Mouse (Mus musculus): ENCODE data around the gene Wnt3a. TPM values are rescaled to one million over a fixed set of nuclear protein-coding genes. Genes with fewer than 3 reads are reported as not detected.
A peak's percentile ranks its signal among the peaks of the same experiment; 100 is the strongest.

The Wnt3a gene
- 3.8 and 3.9 TPM in 2 replicates for polyA plus RNA-seq (2015; fragmentation: Nextera tagmentation; extraction: Ambion mirVana)

- H3K27me3 ChIP-seq, result peaks cover 89% of the 10 kb centered on the region
- no peak for ATAC-seq (ENCODE audit: insufficient number of reproducible peaks, low FRiP score, low TSS enrichment, low read depth)
- H3K4me3 ChIP-seq, result peak within 1 kb of the TSS; percentile 41
- H3K4me1 ChIP-seq, result peaks cover 27% of the 10 kb centered on the region
- 2% methylated on average over 33 of the region's 60 CpGs for WGBS
- peak within 1 kb of the TSS; percentile 62 for H3K4me2 ChIP-seq
- H3K9ac ChIP-seq, result no peak within 1 kb of the TSS
- H3K27ac ChIP-seq, result no peak within 1 kb of the TSS
- H3K9me3 ChIP-seq, result no peaks in the 10 kb centered on the region
- H3K36me3 ChIP-seq, result no peaks in the 10 kb centered on the region
Measured at GRCm38 (mm10) chr11:59290702-59291303, at the start of gene Wnt3a. Gene Wnt3a (minus strand): TSS chr11:59290752.

GRCm38 (mm10) chr11:59338736-59339120, 48.2 kb upstream of the Wnt3a start:
- H3K4me3 ChIP-seq, result no peak overlapping the region
- no peaks in the 10 kb centered on the region for H3K36me3 ChIP-seq
- no peaks in the 10 kb centered on the region for H3K27me3 ChIP-seq
- no peak overlapping the region for H3K4me2 ChIP-seq
- peaks cover 33% of the 10 kb centered on the region for H3K4me1 ChIP-seq
- ATAC-seq (ENCODE audit: insufficient number of reproducible peaks, low FRiP score, low TSS enrichment, low read depth), result no peak
- no peaks in the 10 kb centered on the region for H3K9me3 ChIP-seq
- no peak overlapping the region for H3K9ac ChIP-seq
- WGBS, result 86% methylated on average over 2 of the region's 2 CpGs
- no peak overlapping the region for H3K27ac ChIP-seq

- no peak overlapping the region for H3K27ac ChIP-seq
- no peaks in the 10 kb centered on the region for H3K36me3 ChIP-seq
- H3K27me3 ChIP-seq, result no peaks in the 10 kb centered on the region
- no peaks in the 10 kb centered on the region for H3K9me3 ChIP-seq
- 56% methylated on average over 13 of the region's 13 CpGs for WGBS
- no peak overlapping the region for H3K9ac ChIP-seq
- no peak overlapping the region for H3K4me3 ChIP-seq
- ATAC-seq (ENCODE audit: insufficient number of reproducible peaks, low FRiP score, low TSS enrichment, low read depth), result no peak
- H3K4me2 ChIP-seq, result no peak overlapping the region
- peaks cover 35% of the 10 kb centered on the region for H3K4me1 ChIP-seq
Measured at GRCm38 (mm10) chr11:59337955-59338735, 47.6 kb upstream of the Wnt3a start.

GRCm38 (mm10) chr11:59336381-59336780, 45.8 kb upstream of the Wnt3a start:
- ATAC-seq (ENCODE audit: insufficient number of reproducible peaks, low FRiP score, low TSS enrichment, low read depth), result peak; percentile 53; the same call in 1 of the 2 replicates
- 4% methylated on average over 1 of the region's 1 CpGs for WGBS

GRCm38 (mm10) chr11:59335942-59336341, 45.4 kb upstream of the Wnt3a start:
- Histone ChIP-seq H3K9me3 (no peaks in the 10 kb centered on the region), H3K27ac (peak overlapping the region; percentile 57), H3K36me3 (peaks cover 14% of the 10 kb centered on the region), H3K4me1 (peaks cover 35% of the 10 kb centered on the region), H3K27me3 (peaks cover 7% of the 10 kb centered on the region; the same call in 1 of the 2 replicates), H3K9ac (no peak overlapping the region), H3K4me2 (no peak overlapping the region), H3K4me3 (no peak overlapping the region)
- ATAC-seq (ENCODE audit: insufficient number of reproducible peaks, low FRiP score, low TSS enrichment, low read depth), result no peak
- 32% methylated on average over 2 of the region's 2 CpGs for WGBS

More at GRCm38 (mm10) chr11:59336381-59336780, 45.8 kb upstream of the Wnt3a start:
- no peaks in the 10 kb centered on the region for H3K9me3 ChIP-seq
- H3K4me3 ChIP-seq, result no peak overlapping the region
- no peak overlapping the region for H3K9ac ChIP-seq
- H3K4me2 ChIP-seq, result no peak overlapping the region
- peaks cover 9% of the 10 kb centered on the region for H3K36me3 ChIP-seq
- H3K27me3 ChIP-seq, result peaks cover 3% of the 10 kb centered on the region; the same call in 1 of the 2 replicates
- H3K4me1 ChIP-seq, result peaks cover 35% of the 10 kb centered on the region
- peak overlapping the region; percentile 57; the same call in 1 of the 2 replicates for H3K27ac ChIP-seq

GRCm38 (mm10) chr11:59335150-59335549, 44.6 kb upstream of the Wnt3a start:
- H3K4me1 ChIP-seq, result peaks cover 40% of the 10 kb centered on the region
- H3K27me3 ChIP-seq, result peaks cover 10% of the 10 kb centered on the region; the same call in 1 of the 2 replicates
- H3K9ac ChIP-seq, result no peak overlapping the region
- H3K9me3 ChIP-seq, result no peaks in the 10 kb centered on the region
- no peak overlapping the region for H3K27ac ChIP-seq
- H3K4me2 ChIP-seq, result no peak overlapping the region
- H3K36me3 ChIP-seq, result peaks cover 18% of the 10 kb centered on the region
- WGBS, result 49% methylated on average over 4 of the region's 4 CpGs
- ATAC-seq (ENCODE audit: insufficient number of reproducible peaks, low FRiP score, low TSS enrichment, low read depth), result no peak
- H3K4me3 ChIP-seq, result no peak overlapping the region

- peaks cover 10% of the 10 kb centered on the region; the same call in 1 of the 2 replicates for H3K27me3 ChIP-seq
- no peak for ATAC-seq (ENCODE audit: insufficient number of reproducible peaks, low FRiP score, low TSS enrichment, low read depth)
- no peak overlapping the region for H3K9ac ChIP-seq
- peaks cover 24% of the 10 kb centered on the region for H3K36me3 ChIP-seq
- no peak overlapping the region for H3K4me2 ChIP-seq
- no peaks in the 10 kb centered on the region for H3K9me3 ChIP-seq
- 44% methylated on average over 9 of the region's 9 CpGs for whole genome bisulfite sequencing
- no peak overlapping the region for H3K4me3 ChIP-seq
- H3K4me1 ChIP-seq, result peaks cover 54% of the 10 kb centered on the region
- no peak overlapping the region for H3K27ac ChIP-seq
Measured at GRCm38 (mm10) chr11:59332938-59333337, 42.4 kb upstream of the Wnt3a start.

GRCm38 (mm10) chr11:59331167-59331869, 40.8 kb upstream of the Wnt3a start:
- Histone ChIP-seq H3K27me3 (peaks cover 10% of the 10 kb centered on the region; the same call in 1 of the 2 replicates), H3K4me2 (no peak overlapping the region), H3K9me3 (no peaks in the 10 kb centered on the region), H3K27ac (no peak overlapping the region), H3K4me1 (peaks cover 48% of the 10 kb centered on the region), H3K9ac (no peak overlapping the region), H3K36me3 (peaks cover 27% of the 10 kb centered on the region), H3K4me3 (no peak overlapping the region)
- WGBS, result 85% methylated on average over 16 of the region's 16 CpGs
- ATAC-seq (ENCODE audit: insufficient number of reproducible peaks, low FRiP score, low TSS enrichment, low read depth), result no peak

- peaks cover 41% of the 10 kb centered on the region for H3K4me1 ChIP-seq
- H3K4me2 ChIP-seq, result no peak overlapping the region
- whole genome bisulfite sequencing, result 48% methylated on average over 5 of the region's 5 CpGs
- H3K27ac ChIP-seq, result no peak overlapping the region
- H3K4me3 ChIP-seq, result no peak overlapping the region
- no peaks in the 10 kb centered on the region for H3K9me3 ChIP-seq
- H3K36me3 ChIP-seq, result peaks cover 27% of the 10 kb centered on the region
- H3K9ac ChIP-seq, result no peak overlapping the region
- ATAC-seq (ENCODE audit: insufficient number of reproducible peaks, low FRiP score, low TSS enrichment, low read depth), result no peak; the same call in 1 of the 2 replicates
- peaks cover 10% of the 10 kb centered on the region; the same call in 1 of the 2 replicates for H3K27me3 ChIP-seq
Measured at GRCm38 (mm10) chr11:59330560-59330959, 40.0 kb upstream of the Wnt3a start.

GRCm38 (mm10) chr11:59329616-59330015, 39.1 kb upstream of the Wnt3a start:
- no peak overlapping the region for H3K4me3 ChIP-seq
- H3K4me2 ChIP-seq, result no peak overlapping the region
- H3K27ac ChIP-seq, result no peak overlapping the region
- no peak for ATAC-seq (ENCODE audit: insufficient number of reproducible peaks, low FRiP score, low TSS enrichment, low read depth)
- peaks cover 34% of the 10 kb centered on the region for H3K4me1 ChIP-seq
- no peaks in the 10 kb centered on the region for H3K9me3 ChIP-seq
- no peak overlapping the region for H3K9ac ChIP-seq
- WGBS, result 23% methylated on average over 6 of the region's 6 CpGs
- H3K36me3 ChIP-seq, result peaks cover 27% of the 10 kb centered on the region
- H3K27me3 ChIP-seq, result peaks cover 10% of the 10 kb centered on the region; the same call in 1 of the 2 replicates

GRCm38 (mm10) chr11:59327625-59328024, 37.1 kb upstream of the Wnt3a start:
- no peak; the same call in 1 of the 2 replicates for ATAC-seq (ENCODE audit: insufficient number of reproducible peaks, low FRiP score, low TSS enrichment, low read depth)
- H3K27ac ChIP-seq, result no peak overlapping the region
- H3K4me2 ChIP-seq, result no peak overlapping the region
- 79% methylated on average over 18 of the region's 18 CpGs for WGBS
- peaks cover 33% of the 10 kb centered on the region for H3K4me1 ChIP-seq
- peaks cover 27% of the 10 kb centered on the region for H3K36me3 ChIP-seq
- no peak overlapping the region for H3K9ac ChIP-seq
- H3K9me3 ChIP-seq, result no peaks in the 10 kb centered on the region
- no peak overlapping the region for H3K4me3 ChIP-seq
- H3K27me3 ChIP-seq, result peaks cover 10% of the 10 kb centered on the region; the same call in 1 of the 2 replicates
